Mouse (Mus musculus) MEL (cell line): ENCODE data around the gene Rimklb. TPM values are rescaled to one million over a fixed set of nuclear protein-coding genes. Genes with fewer than 3 reads are reported as not detected.
A peak's percentile ranks its signal among the peaks of the same experiment; 100 is the strongest.

Experiments used
- DNase-seq: peaks from one replicate; pipeline ENCODE4 v3.0.0; 2011; ENCODE audit warnings: low read depth, low spot score
- H3K27ac ChIP-seq: 2 replicates; pipeline ENCODE4 v1.5.1; 2012; ENCODE audit warnings: low read depth, mild to moderate bottlenecking, control low read depth, low read length, moderate library complexity; ENCODE audit not compliant: control insufficient read depth
- H3K27me3 ChIP-seq, 2 experiments: fragments of 150-350 bp in 1 of 2; sonication (generic) in 1 of 2; 2 replicates each; pipeline ENCODE4 v1.6.1; 2012; ENCODE audit warnings: low read length in 2 of 2, mild to moderate bottlenecking in 2 of 2, improper control_type of control experiment in 1 of 2, moderate library complexity in 1 of 2; ENCODE audit not compliant: insufficient read depth in 2 of 2, control insufficient read depth in 1 of 2
- H3K36me3 ChIP-seq, 2 experiments: 2 replicates each; pipeline ENCODE4 v1.6.1; 2012 to 2014; ENCODE audit warnings: low read length in 2 of 2, improper control_type of control experiment in 1 of 2, inconsistent platforms in 1 of 2, mild to moderate bottlenecking in 1 of 2; ENCODE audit not compliant: insufficient read depth in 2 of 2, control insufficient read depth in 1 of 2
- H3K4me1 ChIP-seq, 2 experiments: fragments of 150-350 bp in 1 of 2; sonication (generic) in 1 of 2; 2 replicates each; pipeline ENCODE4 v1.6.1; 2012; ENCODE audit warnings: low read length in 2 of 2, improper control_type of control experiment in 1 of 2, mild to moderate bottlenecking in 1 of 2; ENCODE audit not compliant: insufficient read depth in 2 of 2, control insufficient read depth in 1 of 2
- H3K4me3 ChIP-seq, 2 experiments: fragments of 150-350 bp in 1 of 2; sonication (generic) in 1 of 2; 2 replicates each; pipeline ENCODE4 v1.5.1; 2012; ENCODE audit warnings: low read depth in 2 of 2, low read length in 2 of 2, mild to moderate bottlenecking in 2 of 2, moderate library complexity in 2 of 2, control low read depth in 1 of 2, improper control_type of control experiment in 1 of 2; ENCODE audit not compliant: control insufficient read depth in 1 of 2, insufficient read depth in 1 of 2
- H3K79me2 ChIP-seq: 2 replicates; pipeline ENCODE4 v1.6.1; 2012; ENCODE audit warnings: mild to moderate bottlenecking, low read length, moderate library complexity; ENCODE audit not compliant: control insufficient read depth, poor library complexity, insufficient read depth
- H3K9ac ChIP-seq: 2 replicates; pipeline ENCODE4 v1.6.1; 2012; ENCODE audit warnings: low read depth, mild to moderate bottlenecking, control low read depth, low read length, moderate library complexity; ENCODE audit not compliant: control insufficient read depth, poor library complexity, severe bottlenecking
- H3K9me3 ChIP-seq: fragments of 150-350 bp; sonication (generic); replicated peaks from 2 replicates; pipeline ENCODE4 v1.6.1; 2012; ENCODE audit warnings: mild to moderate bottlenecking, low read length, improper control_type of control experiment, moderate library complexity; ENCODE audit not compliant: insufficient read depth
- BHLHE40 ChIP-seq: IDR thresholded peaks from 2 replicates; pipeline ENCODE4 v1.6.1; 2012; ENCODE audit warnings: low read depth, mild to moderate bottlenecking, inconsistent platforms, low read length, improper control_type of control experiment, borderline replicate concordance
- CHD1 ChIP-seq: IDR thresholded peaks from 2 replicates; pipeline ENCODE4 v1.6.1; 2012; ENCODE audit warnings: low read depth, mild to moderate bottlenecking, inconsistent platforms, low read length, improper control_type of control experiment
- GATA1 ChIP-seq: IDR thresholded peaks from 2 replicates; pipeline ENCODE4 v1.6.1; 2011; ENCODE audit warnings: low read depth, low read length, improper control_type of control experiment
- JUND ChIP-seq: IDR thresholded peaks from 2 replicates; pipeline ENCODE4 v1.6.1; 2011; ENCODE audit warnings: low read depth, mild to moderate bottlenecking, improper control_type of control experiment, low read length
- MAFK ChIP-seq: IDR thresholded peaks from 2 replicates; pipeline ENCODE4 v1.6.1; 2011; ENCODE audit warnings: low read depth, mild to moderate bottlenecking, low read length, improper control_type of control experiment, borderline replicate concordance
- MAX ChIP-seq: IDR thresholded peaks from 2 replicates; pipeline ENCODE4 v1.6.1; 2011; ENCODE audit warnings: low read length, improper control_type of control experiment
- MYB ChIP-seq: IDR thresholded peaks from 2 replicates; pipeline ENCODE4 v1.6.1; 2011; ENCODE audit warnings: mild to moderate bottlenecking, low read depth, low read length, improper control_type of control experiment
- MYC ChIP-seq: IDR thresholded peaks from 2 replicates; pipeline ENCODE4 v1.6.1; 2011; ENCODE audit warnings: low read depth, mild to moderate bottlenecking, low read length, improper control_type of control experiment, moderate library complexity
- RAD21 ChIP-seq: IDR thresholded peaks from 2 replicates; pipeline ENCODE4 v1.6.1; 2011; ENCODE audit warnings: mild to moderate bottlenecking, low read depth, low read length, improper control_type of control experiment
- RCOR1 ChIP-seq: IDR thresholded peaks from 2 replicates; pipeline ENCODE4 v1.6.1; 2012; ENCODE audit warnings: low read depth, mild to moderate bottlenecking, inconsistent platforms, low read length, improper control_type of control experiment
- TAL1 ChIP-seq: IDR thresholded peaks from 2 replicates; pipeline ENCODE4 v1.6.1; 2012; ENCODE audit warnings: mild to moderate bottlenecking, inconsistent platforms, low read length, moderate library complexity, mixed read lengths
- TBP ChIP-seq: IDR thresholded peaks from 2 replicates; pipeline ENCODE4 v1.8.0; 2011; ENCODE audit warnings: low read depth, low read length, improper control_type of control experiment
- USF2 ChIP-seq, 2 experiments: IDR thresholded peaks; 2 replicates each; pipeline ENCODE4 v1.6.1; 2011 to 2012; ENCODE audit warnings: improper control_type of control experiment in 2 of 2, low read length in 2 of 2, borderline replicate concordance in 1 of 2, inconsistent platforms in 1 of 2, low read depth in 1 of 2, mild to moderate bottlenecking in 1 of 2; ENCODE audit not compliant: insufficient read depth in 1 of 2
- ZC3H11A ChIP-seq: IDR thresholded peaks from 2 replicates; pipeline ENCODE4 v1.6.1; 2012; ENCODE audit warnings: low read depth, mild to moderate bottlenecking, inconsistent platforms, low read length, improper control_type of control experiment
- ZMIZ1 ChIP-seq: IDR thresholded peaks from 2 replicates; pipeline ENCODE4 v1.6.1; 2012; ENCODE audit warnings: low read depth, mild to moderate bottlenecking, inconsistent platforms, low read length, improper control_type of control experiment, moderate library complexity
- ZNF384 ChIP-seq: IDR thresholded peaks from 2 replicates; pipeline ENCODE4 v1.6.1; 2012; ENCODE audit warnings: low read depth, mild to moderate bottlenecking, inconsistent platforms, low read length, improper control_type of control experiment
- polyA plus RNA-seq, 2 experiments: library from polyadenylated mRNA; stranded (reverse) in 1 of 2; unstranded in 1 of 2; fragments of >175 nt in 1 of 2; fragments of >200 nt in 1 of 2; gene quantifications; 2 replicates each; pipeline versions ENCODE4 v1.2.1 to v1.2.4; 2012; ENCODE audit warnings: low replicate concordance in 2 of 2, low read depth in 1 of 2; ENCODE audit not compliant: insufficient read length in 2 of 2, insufficient read depth in 1 of 2, missing spikeins in 1 of 2
- total RNA-seq: library from RNA; depleted of rRNA; stranded (reverse); fragments of 300-350 nt; gene quantifications from 2 replicates; pipeline ENCODE4 v1.2.3, GENCODE M21; 2012; rRNA removed

Gene Rimklb
- total and polyA plus RNA-seq, 3 experiments: 0.04 to 0.08 TPM; not detected in 1

DNA sequence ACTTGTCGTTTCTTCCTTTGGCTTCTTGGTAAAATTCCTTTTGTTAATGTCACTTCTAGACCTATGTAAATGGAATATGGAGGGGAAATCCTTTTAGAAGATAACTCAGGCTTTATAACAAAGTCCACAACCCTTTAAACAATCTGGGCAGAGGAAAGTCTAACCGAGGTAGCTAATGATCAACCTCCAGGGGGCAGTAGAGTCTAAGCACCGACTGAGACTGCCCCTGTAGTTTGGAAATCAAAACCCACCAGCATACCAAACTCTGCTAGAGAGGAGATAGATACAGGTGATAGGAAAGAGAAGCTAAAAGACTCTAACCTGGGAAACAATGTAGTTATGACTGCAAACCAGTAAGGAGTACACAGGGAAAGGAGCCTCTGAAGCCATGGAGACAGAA lies 96.3 kb downstream of the Rimklb start (continued):
- no peak for TF ChIP-seq USF2 (IDR thresholded peaks at IDR 0.05; ENCODE audit: borderline replicate concordance in 1 of 2, insufficient read depth in 1 of 2, low read depth in 1 of 2, low read length in 2 of 2)
- no peak for TF ChIP-seq MAFK
- TF ChIP-seq ZC3H11A: peak; percentile 55
- no peak for TF ChIP-seq GATA1
- no peak for TF ChIP-seq TBP

DNA sequence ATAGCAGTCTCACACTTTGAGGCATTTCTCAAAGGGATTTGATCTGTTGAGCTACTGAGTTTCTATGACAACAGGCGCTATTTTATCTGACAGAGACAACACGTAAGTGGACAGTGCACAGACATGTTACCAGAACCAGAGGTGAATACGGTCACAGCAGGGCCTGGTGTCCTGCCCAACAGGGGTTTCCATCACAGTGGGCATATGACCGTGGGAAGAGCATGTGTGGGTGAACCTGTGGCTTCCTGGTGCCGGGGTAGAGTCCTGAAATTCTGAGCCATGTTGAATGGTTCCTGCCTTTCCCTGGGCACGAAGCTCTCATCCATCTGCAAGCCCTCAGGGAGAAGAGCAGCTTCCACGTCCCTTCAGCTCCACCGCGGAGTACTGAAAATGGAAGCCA lies 98.3 kb downstream of the Rimklb start:
- no peak for DNase-seq
- no peaks in the 10 kb centered on the region for H3K36me3 ChIP-seq
- H3K4me3 ChIP-seq: no peak overlapping the region
- no peaks in the 10 kb centered on the region for H3K4me1 ChIP-seq
- H3K27ac ChIP-seq: no peak overlapping the region
- H3K79me2 ChIP-seq: no peaks in the 10 kb centered on the region
- H3K9ac ChIP-seq: no peak overlapping the region
- H3K9me3 ChIP-seq: no peaks in the 10 kb centered on the region
- peaks cover 0 to 2% of the 10 kb centered on the region in 2 experiments; a peak in 3 of 4 replicates for H3K27me3 ChIP-seq
- no peak for TF ChIP-seq ZNF384
- TF ChIP-seq MYC: no peak
- TF ChIP-seq JUND: no peak
- no peak for TF ChIP-seq RCOR1
- no peak for TF ChIP-seq ZMIZ1
- TF ChIP-seq BHLHE40: no peak
- TF ChIP-seq MAX: no peak
- no peak for TF ChIP-seq RAD21
- TF ChIP-seq TAL1: no peak
- TF ChIP-seq CHD1: no peak
- no peak for TF ChIP-seq ZC3H11A
- TF ChIP-seq MYB: no peak
- TF ChIP-seq GATA1: no peak

Other genes starting within 250 kb of the Rimklb start
- 0.88 and 1.0 TPM in 2 replicates for gene Klrg1, start 215.9 kb downstream of the Rimklb start, total RNA-seq
- under 1 TPM in 1 of 2 experiments, not detected in 1; 0.28 TPM for gene Klrg1, start 215.9 kb downstream of the Rimklb start, polyA plus RNA-seq
- gene M6pr, start 190.0 kb downstream of the Rimklb start, total RNA-seq: 158 and 186 TPM in 2 replicates
- 100 to 1,000 TPM in 1 of 2 experiments, not detected in 1; 183 TPM for gene M6pr, start 190.0 kb downstream of the Rimklb start, polyA plus RNA-seq
- gene Phc1, start 158.2 kb downstream of the Rimklb start, total RNA-seq: 4.6 and 7.6 TPM in 2 replicates
- gene Phc1, start 158.2 kb downstream of the Rimklb start, polyA plus RNA-seq: 10 to 100 TPM in 1 of 2 experiments, not detected in 1; 35.9 TPM
- 0.13 TPM in 1 of 2 replicates, not detected in the other for gene Mfap5, start 7.1 kb upstream of the Rimklb start, total RNA-seq
- gene Mfap5, start 7.1 kb upstream of the Rimklb start, polyA plus RNA-seq: not detected
- gene Aicda, start 55.0 kb upstream of the Rimklb start, total RNA-seq: 0.13 TPM in 1 of 2 replicates, not detected in the other
- under 1 TPM in 1 of 2 experiments, not detected in 1; 0.03 TPM for gene Aicda, start 55.0 kb upstream of the Rimklb start, polyA plus RNA-seq
- 4.5 and 4.9 TPM in 2 replicates for gene Apobec1, start 103.7 kb upstream of the Rimklb start, total RNA-seq
- 1 to 10 TPM in 1 of 2 experiments, not detected in 1; 5.8 TPM for gene Apobec1, start 103.7 kb upstream of the Rimklb start, polyA plus RNA-seq
- gene Gdf3, start 111.3 kb upstream of the Rimklb start, total RNA-seq: 39.6 and 42.8 TPM in 2 replicates
- 10 to 100 TPM in 1 of 2 experiments, not detected in 1; 50.2 TPM for gene Gdf3, start 111.3 kb upstream of the Rimklb start, polyA plus RNA-seq
- not detected in 2 replicates for gene Dppa3, start 127.6 kb upstream of the Rimklb start, total RNA-seq
- gene Dppa3, start 127.6 kb upstream of the Rimklb start, polyA plus RNA-seq: not detected
- gene Nanog, start 208.7 kb upstream of the Rimklb start, total RNA-seq: not detected in 2 replicates
- gene Nanog, start 208.7 kb upstream of the Rimklb start, polyA plus RNA-seq: under 1 TPM in 1 of 2 experiments, not detected in 1; 0.63 TPM